Mouse (Mus musculus) bone marrow macrophage, adult 2 months (primary cell): ENCODE results near the gene Megf11.

Source experiments
- CTCF ChIP-seq: IDR thresholded peaks from 2 replicates; pipeline ENCODE4 v1.5.1; 2012; ENCODE audit warnings: low read depth, mild to moderate bottlenecking, low read length, moderate library complexity
- POLR2A ChIP-seq: IDR thresholded peaks from 2 replicates; pipeline ENCODE4 v1.6.1; 2012; ENCODE audit warnings: mild to moderate bottlenecking, low read depth, low read length, borderline replicate concordance

DNA sequence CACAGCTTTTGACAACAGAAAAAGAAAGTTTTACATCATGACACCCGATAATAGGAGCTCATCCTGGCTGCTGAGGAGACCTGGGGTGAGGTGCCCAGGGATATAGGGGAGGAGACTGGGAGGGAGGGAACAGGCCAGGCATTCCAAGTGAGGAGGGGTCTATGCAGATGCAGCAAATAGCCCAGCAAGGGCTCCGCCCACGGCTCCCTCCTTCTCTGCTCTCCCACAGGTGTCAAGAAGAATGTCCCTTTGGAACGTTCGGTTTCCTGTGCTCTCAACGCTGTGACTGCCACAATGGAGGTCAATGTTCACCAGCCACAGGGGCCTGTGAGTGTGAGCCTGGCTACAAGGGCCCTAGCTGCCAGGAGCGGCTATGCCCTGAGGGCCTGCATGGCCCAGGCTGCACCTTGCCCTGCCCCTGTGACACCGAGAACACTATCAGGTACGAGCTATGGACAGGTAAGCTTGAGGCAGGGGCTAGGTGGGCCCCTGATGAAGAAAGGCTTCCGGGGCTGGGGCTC lies 267.5 kb downstream of the Megf11 start:
- TF ChIP-seq CTCF, result no peak
- TF ChIP-seq POLR2A, result no peak
